Mouse (Mus musculus) kidney, postnatal 25 days (tissue): ENCODE results near the gene Sult1c2.
"Not testable (repeated sequence)": the region's sequence is repeated elsewhere in the genome, so short reads cannot be mapped to it uniquely, and the experiment has no call there.

ENCODE experiments used
- DNase-seq, 2 experiments: peaks; one replicate each; pipeline ENCODE4 v3.0.0; 2021; ENCODE audit warnings: mixed read lengths in 2 of 2

Sult1c2 gene

GRCm38 (mm10) chr17:53846206-53846605, at the start of gene Sult1c2:
Gene Sult1c2 (minus strand): TSS chr17:53846339.
- DNase-seq = peak; percentile 81 to 84

GRCm38 (mm10) chr17:53879006-53879675, 33.0 kb upstream of the Sult1c2 start:
- peak; percentile 35 to 40 for DNase-seq

DNA sequence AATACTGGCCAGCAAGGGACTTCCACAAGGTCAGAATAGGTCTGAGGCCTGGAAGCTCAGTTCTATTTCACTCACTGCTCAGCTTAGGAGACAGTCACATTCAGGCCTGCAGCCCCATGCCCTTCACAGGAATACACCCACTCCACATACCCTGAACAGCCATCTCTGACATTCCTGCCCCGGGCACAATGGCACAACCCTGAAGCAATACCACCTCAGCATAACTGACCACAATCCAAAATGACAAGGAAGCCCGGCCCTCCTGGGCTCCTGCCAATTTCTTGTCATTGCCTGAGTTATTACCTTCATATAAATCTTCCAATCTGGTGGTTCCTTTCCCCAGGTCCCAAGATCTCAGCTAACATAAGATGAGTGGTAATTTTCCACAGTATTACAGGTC, 28.3 kb upstream of the Sult1c2 start:
- peak; percentile 81 to 83 for DNase-seq

- DNase-seq = peak; percentile 20 to 30
Measured at GRCm38 (mm10) chr17:53872192-53872591, 26.1 kb upstream of the Sult1c2 start.

DNA sequence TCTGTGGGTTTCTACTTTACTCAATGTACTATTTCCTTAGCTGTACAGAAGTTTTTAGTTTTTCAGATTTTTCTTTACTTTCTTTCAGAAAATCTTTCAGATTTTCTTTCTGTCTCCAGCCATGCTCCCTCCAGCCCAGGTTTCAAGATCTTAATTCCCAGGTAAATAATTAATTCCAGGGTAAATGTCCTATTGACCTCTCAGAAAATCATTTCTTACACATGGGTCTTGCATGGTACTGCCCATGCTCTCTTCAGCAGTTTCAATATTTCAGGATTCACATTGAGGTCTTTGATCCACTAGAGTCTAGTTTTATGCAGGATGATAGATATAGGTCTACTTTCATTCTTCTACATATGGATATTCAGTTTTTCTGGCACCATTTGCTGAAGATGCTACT, 23.8 kb upstream of the Sult1c2 start:
- no peak for DNase-seq

- DNase-seq = no peak
Measured at GRCm38 (mm10) chr17:53865260-53865955, 19.3 kb upstream of the Sult1c2 start.

GRCm38 (mm10) chr17:53860548-53860947, 14.4 kb upstream of the Sult1c2 start:
- no peak for DNase-seq

DNA sequence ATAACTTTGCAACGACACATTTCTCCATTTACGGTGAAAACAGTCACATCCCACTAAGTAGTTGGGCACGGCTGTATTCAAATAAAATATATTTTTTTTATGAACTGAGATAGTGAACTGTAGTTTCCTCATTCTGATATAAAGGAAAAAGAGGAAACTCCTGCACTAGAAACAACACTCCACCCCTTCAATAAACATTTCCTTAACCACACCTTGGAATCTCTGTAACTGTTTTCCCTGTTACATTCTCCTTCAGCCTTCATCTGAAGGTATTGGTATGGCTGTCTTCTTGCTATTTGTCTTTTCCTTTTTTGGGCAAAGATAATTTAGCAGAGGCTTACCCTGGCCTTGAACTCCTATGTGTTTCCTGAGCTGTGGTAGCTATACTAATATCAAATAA, 8.9 kb upstream of the Sult1c2 start:
- DNase-seq = no peak

- peak; percentile 77 to 87 for DNase-seq
Measured at GRCm38 (mm10) chr17:53845796-53846195, 343 bp downstream of the Sult1c2 start.

- DNase-seq = peak; percentile 29 to 33
Measured at GRCm38 (mm10) chr17:53833366-53833765, 12.8 kb downstream of the Sult1c2 start.

DNA sequence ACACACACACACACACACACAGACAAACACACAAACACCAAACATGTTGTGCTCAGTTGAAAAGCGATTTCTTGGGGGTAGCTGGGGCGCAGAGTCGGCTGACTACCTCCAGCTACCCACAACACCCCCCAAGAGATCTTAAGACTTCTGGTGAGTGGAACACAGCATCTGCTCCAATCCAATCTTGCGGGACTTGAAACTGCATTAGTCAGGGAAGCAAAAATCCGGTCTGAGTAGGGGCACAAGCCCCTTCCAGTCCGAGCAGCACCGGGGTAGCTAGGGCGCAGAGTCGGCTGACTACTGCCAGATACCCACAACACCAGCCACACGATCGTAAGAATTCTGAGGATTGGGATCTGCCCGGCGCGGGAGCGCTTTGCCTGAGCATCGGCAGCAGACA, 42.2 kb downstream of the Sult1c2 start:
- DNase-seq = not testable (repeated sequence)

DNA sequence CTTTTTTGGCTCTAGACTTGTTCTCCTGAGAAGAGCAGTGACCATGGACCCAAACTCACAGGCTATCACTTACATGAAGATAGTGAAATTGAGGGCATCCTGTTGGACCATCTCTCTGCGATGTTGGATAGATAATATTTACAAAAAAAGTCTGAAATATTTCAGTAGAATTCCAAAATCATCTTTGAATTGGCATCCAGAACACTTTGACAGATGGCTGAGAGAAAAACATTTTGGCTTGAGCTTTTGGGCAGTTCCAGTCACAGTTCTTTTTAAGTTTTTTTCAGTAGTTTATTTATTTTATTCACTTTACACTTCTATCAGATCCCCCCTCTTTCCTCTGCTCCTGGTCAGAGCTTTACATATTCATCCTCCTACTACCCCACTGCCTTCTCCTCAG, 62.8 kb downstream of the Sult1c2 start:
- no peak for DNase-seq
